Mouse (Mus musculus) neural tube, embryonic 13.5 days (tissue): ENCODE results near the gene Phip. TPM values are rescaled to one million over a fixed set of nuclear protein-coding genes. Genes with fewer than 3 reads are reported as not detected.
A peak's percentile ranks its signal among the peaks of the same experiment; 100 is the strongest.

Source experiments
- ATAC-seq: fragments of 200-750 bp; cut with Nextera tagmentation; 2 replicates; pipeline ENCODE4 v1.8.0; 2017; ENCODE audit warnings: low read depth, mild to moderate bottlenecking, moderate TSS enrichment, moderate library complexity
- H3K27ac ChIP-seq: fragments of 300-500 bp; sonication (generic); replicated peaks from 2 replicates; pipeline ENCODE4 v1.5.1; 2015; ENCODE audit warnings: moderate library complexity, mild to moderate bottlenecking, inconsistent platforms
- H3K27me3 ChIP-seq: fragments of 300-500 bp; sonication (generic); 2 replicates; pipeline ENCODE4 v1.6.1; 2015; ENCODE audit warnings: mild to moderate bottlenecking, inconsistent platforms
- H3K36me3 ChIP-seq: fragments of 300-500 bp; sonication (generic); 2 replicates; pipeline ENCODE4 v1.6.1; 2015; ENCODE audit warnings: mild to moderate bottlenecking, inconsistent platforms
- H3K4me1 ChIP-seq: fragments of 300-500 bp; sonication (generic); replicated peaks from 2 replicates; pipeline ENCODE4 v1.6.1; 2015; ENCODE audit warnings: inconsistent platforms
- H3K4me2 ChIP-seq: fragments of 300-500 bp; sonication (generic); 2 replicates; pipeline ENCODE4 v1.6.1; 2015; ENCODE audit warnings: inconsistent platforms, mild to moderate bottlenecking, moderate library complexity
- H3K4me3 ChIP-seq: fragments of 300-500 bp; sonication (generic); 2 replicates; pipeline ENCODE4 v1.5.1; 2015; ENCODE audit warnings: mild to moderate bottlenecking, inconsistent platforms
- H3K9ac ChIP-seq: fragments of 300-500 bp; sonication (generic); 2 replicates; pipeline ENCODE4 v1.6.1; 2015; ENCODE audit warnings: moderate library complexity, mild to moderate bottlenecking, inconsistent platforms
- H3K9me3 ChIP-seq: fragments of 300-500 bp; sonication (generic); 2 replicates; pipeline ENCODE4 v1.6.1; 2016; ENCODE audit warnings: inconsistent platforms
- WGBS: fragments of 180-500 bp; shearing (Covaris S2); methylation state at CpG from one replicate; pipeline ENCODE4 v1.1.7; 2015; 5-methylcytosine and 5-hydroxymethylcytosine counted together
- polyA plus RNA-seq: library from polyadenylated mRNA; unstranded; fragments of >200 nt; fragmentation: Nextera tagmentation; extraction: Ambion mirVana; gene quantifications from 2 replicates; pipeline ENCODE4 v1.2.1, GENCODE M21; 2015

Gene Phip
- polyA plus RNA-seq, 1 experiment from 2014 or later, result 96.7 TPM

DNA sequence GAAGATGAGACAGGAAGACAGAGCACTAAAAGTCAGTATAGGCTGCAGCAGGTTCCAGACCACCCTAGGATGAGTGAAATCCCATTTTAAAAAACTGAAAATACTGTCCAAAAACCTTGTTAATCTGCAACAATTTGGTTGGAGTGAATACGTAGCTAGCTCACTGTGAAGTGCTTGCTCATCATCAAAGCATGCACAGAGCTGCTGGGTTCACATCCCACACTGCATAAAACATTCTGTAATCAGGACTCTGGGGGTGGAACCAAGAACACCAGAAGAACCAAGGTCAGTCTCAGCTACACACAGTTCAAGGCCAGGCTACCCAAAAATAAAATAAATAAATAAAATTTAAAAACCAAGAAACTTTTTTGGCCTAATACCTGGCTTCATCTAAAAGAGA, 3.9 kb downstream of the Phip start:
- Histone ChIP-seq H3K4me3 (no peak overlapping the region), H3K9me3 (no peaks in the 10 kb centered on the region), H3K9ac (no peak overlapping the region; the same call in 1 of the 2 replicates), H3K27ac (no peak overlapping the region), H3K36me3 (no peaks in the 10 kb centered on the region), H3K4me2 (peak overlapping the region; percentile 38), H3K4me1 (peaks cover 41% of the 10 kb centered on the region), H3K27me3 (no peaks in the 10 kb centered on the region)
- ATAC-seq, result no peak
- 46% methylated on average over 1 of the region's 1 CpGs for WGBS

GRCm38 (mm10) chr9:82967076-82967621, 8.2 kb downstream of the Phip start:
- H3K9me3 ChIP-seq, result no peaks in the 10 kb centered on the region
- H3K4me3 ChIP-seq, result no peak overlapping the region
- WGBS, result 78% methylated on average over 8 of the region's 8 CpGs
- peaks cover 31% of the 10 kb centered on the region for H3K4me1 ChIP-seq
- no peak for ATAC-seq
- H3K36me3 ChIP-seq, result peaks cover 6% of the 10 kb centered on the region; the same call in 1 of the 2 replicates
- H3K27me3 ChIP-seq, result no peaks in the 10 kb centered on the region
- no peak overlapping the region for H3K27ac ChIP-seq
- H3K4me2 ChIP-seq, result no peak overlapping the region
- no peak overlapping the region for H3K9ac ChIP-seq

DNA sequence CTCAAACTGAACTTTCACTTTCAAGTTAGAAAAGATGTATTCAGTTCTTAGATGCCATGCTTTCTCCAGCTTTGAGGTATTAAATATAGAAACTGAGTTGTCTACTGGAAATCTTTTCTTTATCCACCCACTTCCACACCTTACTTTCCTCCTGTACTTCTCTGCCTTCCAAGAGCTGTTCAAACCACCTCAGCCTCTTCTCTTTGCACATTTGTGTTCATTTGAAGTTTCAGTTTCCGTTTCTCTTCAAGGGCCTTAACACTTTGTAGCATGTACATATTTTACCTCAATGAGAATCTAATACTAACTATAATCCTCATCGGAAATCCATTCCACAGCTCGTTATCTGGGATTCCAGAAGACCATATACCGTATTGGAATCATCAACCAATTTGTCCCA, 11.3 kb downstream of the Phip start:
- H3K4me2 ChIP-seq, result no peak overlapping the region
- 93% methylated on average over 4 of the region's 4 CpGs for WGBS
- H3K27me3 ChIP-seq, result no peaks in the 10 kb centered on the region
- peaks cover 12% of the 10 kb centered on the region for H3K4me1 ChIP-seq
- no peak overlapping the region for H3K9ac ChIP-seq
- no peak for ATAC-seq
- H3K9me3 ChIP-seq, result no peaks in the 10 kb centered on the region
- H3K27ac ChIP-seq, result no peak overlapping the region
- H3K36me3 ChIP-seq, result peaks cover 11% of the 10 kb centered on the region; the same call in 1 of the 2 replicates
- H3K4me3 ChIP-seq, result no peak overlapping the region

DNA sequence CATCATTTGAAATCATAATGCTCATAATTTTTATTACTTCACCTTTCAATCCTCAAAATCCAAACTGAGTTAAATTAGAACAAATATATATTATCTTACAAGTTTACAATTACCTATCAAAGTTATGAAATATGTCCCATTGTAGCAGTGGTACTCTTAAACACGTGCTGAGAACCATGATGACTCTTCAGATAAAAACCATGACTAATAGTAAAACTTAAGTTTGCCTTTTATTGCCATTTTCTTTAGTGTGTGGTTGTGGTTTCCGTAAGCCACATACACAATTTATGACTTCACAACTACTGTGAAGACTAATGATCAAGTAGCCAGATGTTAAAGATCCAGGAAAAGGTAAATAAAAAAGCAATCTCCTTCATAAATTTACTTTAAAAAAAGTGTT, 14.0 kb downstream of the Phip start:
- H3K9ac ChIP-seq, result no peak overlapping the region
- H3K4me2 ChIP-seq, result no peak overlapping the region
- no peak overlapping the region for H3K27ac ChIP-seq
- no peak for ATAC-seq
- H3K9me3 ChIP-seq, result no peaks in the 10 kb centered on the region
- H3K36me3 ChIP-seq, result peaks cover 24% of the 10 kb centered on the region
- 69% methylated on average over 2 of the region's 2 CpGs for WGBS
- no peak overlapping the region for H3K4me3 ChIP-seq
- H3K27me3 ChIP-seq, result no peaks in the 10 kb centered on the region
- no peaks in the 10 kb centered on the region for H3K4me1 ChIP-seq

- H3K9ac ChIP-seq, result no peak overlapping the region
- no peaks in the 10 kb centered on the region for H3K27me3 ChIP-seq
- peaks cover 37% of the 10 kb centered on the region for H3K36me3 ChIP-seq
- H3K4me1 ChIP-seq, result no peaks in the 10 kb centered on the region
- H3K27ac ChIP-seq, result no peak overlapping the region
- H3K4me2 ChIP-seq, result no peak overlapping the region
- no peaks in the 10 kb centered on the region for H3K9me3 ChIP-seq
- no peak overlapping the region for H3K4me3 ChIP-seq
- no peak for ATAC-seq
- WGBS, result 77% methylated on average over 4 of the region's 4 CpGs
Measured at GRCm38 (mm10) chr9:82955267-82955666, 20.0 kb downstream of the Phip start.

DNA sequence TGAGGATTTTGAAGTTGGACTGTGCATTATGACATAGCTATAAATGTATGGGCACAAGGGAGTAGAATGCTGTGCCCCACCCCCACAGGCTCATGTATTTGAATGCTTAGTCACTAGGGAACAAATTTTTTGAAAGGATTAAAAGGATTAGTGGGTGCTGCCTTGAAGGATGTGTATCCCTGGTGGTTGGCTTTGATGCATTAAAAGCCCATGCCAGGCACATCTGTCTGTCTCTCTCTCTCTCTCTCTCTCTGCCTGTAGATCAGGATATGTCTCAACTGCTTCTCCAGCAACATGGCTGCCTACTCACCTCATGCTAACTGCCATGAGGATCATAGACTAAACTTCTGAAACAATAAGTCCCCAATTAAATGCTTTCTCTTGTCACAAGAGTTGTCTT, 23.0 kb downstream of the Phip start:
- ATAC-seq, result no peak
- Histone ChIP-seq H3K9me3 (no peaks in the 10 kb centered on the region), H3K27ac (no peak overlapping the region), H3K36me3 (peaks cover 32% of the 10 kb centered on the region), H3K4me3 (no peak overlapping the region), H3K4me1 (no peaks in the 10 kb centered on the region; the same call in 1 of the 2 replicates), H3K4me2 (no peak overlapping the region), H3K9ac (no peak overlapping the region), H3K27me3 (no peaks in the 10 kb centered on the region)

GRCm38 (mm10) chr9:82951435-82952004, 23.8 kb downstream of the Phip start:
- 81% methylated on average over 2 of the region's 2 CpGs for WGBS
- H3K36me3 ChIP-seq, result peaks cover 25% of the 10 kb centered on the region

GRCm38 (mm10) chr9:82907246-82907645, 68.1 kb downstream of the Phip start:
- H3K27ac ChIP-seq, result no peak overlapping the region

More at GRCm38 (mm10) chr9:82951435-82952004, 23.8 kb downstream of the Phip start:
- Histone ChIP-seq H3K4me1 (no peaks in the 10 kb centered on the region; the same call in 1 of the 2 replicates), H3K27ac (no peak overlapping the region), H3K4me2 (no peak overlapping the region), H3K9ac (no peak overlapping the region), H3K4me3 (no peak overlapping the region), H3K9me3 (no peaks in the 10 kb centered on the region), H3K27me3 (no peaks in the 10 kb centered on the region)
- no peak for ATAC-seq

DNA sequence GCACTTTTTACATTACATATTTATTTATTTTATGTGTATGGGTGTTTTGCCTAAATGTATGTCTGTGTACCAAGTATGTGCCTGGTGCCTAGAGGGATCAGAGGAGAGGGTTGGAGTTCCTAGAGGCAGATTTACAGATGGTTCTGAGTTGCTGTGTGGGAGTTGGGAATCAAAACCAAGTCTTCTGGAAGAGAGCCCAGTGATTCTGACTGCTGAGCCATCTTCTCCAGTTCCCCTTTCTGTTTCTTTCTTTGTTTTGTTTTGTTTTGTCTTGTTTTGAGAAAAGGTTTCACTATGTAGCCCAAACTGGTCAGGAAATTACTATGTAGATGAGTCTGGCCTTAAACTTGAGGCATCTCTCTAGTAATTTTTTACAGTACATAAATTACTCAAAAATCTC, 86.7 kb downstream of the Phip start:
- Histone ChIP-seq H3K9me3 (no peaks in the 10 kb centered on the region), H3K4me1 (no peaks in the 10 kb centered on the region), H3K4me2 (no peak overlapping the region), H3K9ac (no peak overlapping the region), H3K36me3 (peaks cover 56% of the 10 kb centered on the region), H3K27ac (no peak overlapping the region), H3K4me3 (no peak overlapping the region), H3K27me3 (no peaks in the 10 kb centered on the region)
- ATAC-seq, result no peak

More at GRCm38 (mm10) chr9:82907246-82907645, 68.1 kb downstream of the Phip start:
- Histone ChIP-seq H3K4me1 (no peaks in the 10 kb centered on the region), H3K36me3 (peaks cover 62% of the 10 kb centered on the region), H3K9ac (no peak overlapping the region), H3K4me3 (no peak overlapping the region), H3K27me3 (no peaks in the 10 kb centered on the region), H3K9me3 (no peaks in the 10 kb centered on the region), H3K4me2 (no peak overlapping the region)
- WGBS, result 94% methylated on average over 7 of the region's 7 CpGs
- ATAC-seq, result no peak

- no peak overlapping the region for H3K4me2 ChIP-seq
- no peak overlapping the region for H3K9ac ChIP-seq
- H3K9me3 ChIP-seq, result no peaks in the 10 kb centered on the region
- peaks cover 63% of the 10 kb centered on the region for H3K36me3 ChIP-seq
- no peak overlapping the region for H3K27ac ChIP-seq
- no peak for ATAC-seq
- no peak overlapping the region for H3K4me3 ChIP-seq
- H3K4me1 ChIP-seq, result no peaks in the 10 kb centered on the region
- H3K27me3 ChIP-seq, result no peaks in the 10 kb centered on the region
Measured at GRCm38 (mm10) chr9:82884177-82884576, 91.1 kb downstream of the Phip start.

- no peak for ATAC-seq
- WGBS, result 94% methylated on average over 1 of the region's 1 CpGs
- Histone ChIP-seq H3K27ac (no peak overlapping the region), H3K9me3 (no peaks in the 10 kb centered on the region), H3K4me2 (no peak overlapping the region), H3K36me3 (peaks cover 65% of the 10 kb centered on the region), H3K27me3 (no peaks in the 10 kb centered on the region), H3K4me1 (no peaks in the 10 kb centered on the region), H3K4me3 (no peak overlapping the region), H3K9ac (no peak overlapping the region)
Measured at GRCm38 (mm10) chr9:82877078-82877477, 98.2 kb downstream of the Phip start.

DNA sequence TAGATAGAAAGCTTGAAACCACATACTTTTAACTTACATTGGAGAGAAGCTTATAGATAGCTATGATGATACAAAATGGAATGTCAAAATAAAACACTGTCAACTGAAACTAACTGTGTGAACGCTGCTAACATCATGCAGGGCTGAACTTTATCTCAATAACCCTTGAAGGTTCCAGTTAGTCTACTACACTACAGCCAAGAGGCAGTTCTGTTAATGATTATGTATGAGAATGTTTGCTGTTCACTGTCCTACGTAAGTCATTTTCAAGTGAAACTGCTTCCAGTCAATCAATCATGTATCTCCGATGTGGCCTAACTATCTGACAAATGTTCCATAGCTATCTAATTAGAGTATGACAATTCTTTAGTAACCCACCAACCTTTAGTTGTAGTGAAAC, 107.6 kb downstream of the Phip start:
- H3K4me3 ChIP-seq, result no peak overlapping the region
- H3K27me3 ChIP-seq, result no peaks in the 10 kb centered on the region
- no peak overlapping the region for H3K9ac ChIP-seq
- H3K4me2 ChIP-seq, result no peak overlapping the region
- no peak for ATAC-seq
- H3K36me3 ChIP-seq, result peaks cover 30% of the 10 kb centered on the region
- 84% methylated on average over 3 of the region's 3 CpGs for WGBS
- no peaks in the 10 kb centered on the region for H3K9me3 ChIP-seq
- no peak overlapping the region for H3K27ac ChIP-seq
- H3K4me1 ChIP-seq, result 0 out of 2 replicates have a peak, but pooled peaks cover 9% of the 10 kb centered on the region

GRCm38 (mm10) chr9:82866121-82866520, 109.2 kb downstream of the Phip start:
- 0 out of 2 replicates have a peak, but pooled peaks cover 9% of the 10 kb centered on the region for H3K4me1 ChIP-seq
- no peak for ATAC-seq
- peaks cover 21% of the 10 kb centered on the region for H3K36me3 ChIP-seq
- H3K4me2 ChIP-seq, result no peak overlapping the region
- H3K27ac ChIP-seq, result no peak overlapping the region
- no peaks in the 10 kb centered on the region for H3K27me3 ChIP-seq
- no peak overlapping the region for H3K9ac ChIP-seq
- H3K9me3 ChIP-seq, result no peaks in the 10 kb centered on the region
- H3K4me3 ChIP-seq, result no peak overlapping the region
- 86% methylated on average over 1 of the region's 1 CpGs for WGBS
